Mouse (Mus musculus) fat pad, adult 2 months (tissue): ENCODE data around the gene Cmtm4.

Experiments
- DNase-seq: peaks from one replicate; pipeline ENCODE4 v3.0.0-alpha.2; 2011; ENCODE audit warnings: low read depth, low spot score; ENCODE audit errors: extremely low read depth

Gene Cmtm4

DNA sequence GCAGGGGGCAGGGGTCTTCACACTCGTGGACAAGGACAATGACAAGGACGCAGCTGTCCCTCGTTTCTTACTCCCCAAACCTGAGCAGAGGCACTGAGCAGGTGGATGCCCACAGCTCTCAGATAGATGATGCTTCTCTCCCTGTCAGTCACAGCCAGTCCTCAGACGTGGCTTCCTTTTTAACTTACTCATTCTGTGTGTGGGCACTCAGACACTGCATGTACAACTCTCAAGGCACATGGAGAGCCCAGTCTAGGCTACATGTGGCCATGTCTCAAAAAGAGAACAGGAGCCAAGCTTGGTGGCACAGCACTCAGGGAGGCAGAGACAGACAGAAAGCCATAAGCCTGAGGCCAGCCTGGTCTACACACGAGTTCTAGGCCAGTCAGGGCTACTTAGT lies 19.6 kb downstream of the Cmtm4 start:
- no peak for DNase-seq

DNA sequence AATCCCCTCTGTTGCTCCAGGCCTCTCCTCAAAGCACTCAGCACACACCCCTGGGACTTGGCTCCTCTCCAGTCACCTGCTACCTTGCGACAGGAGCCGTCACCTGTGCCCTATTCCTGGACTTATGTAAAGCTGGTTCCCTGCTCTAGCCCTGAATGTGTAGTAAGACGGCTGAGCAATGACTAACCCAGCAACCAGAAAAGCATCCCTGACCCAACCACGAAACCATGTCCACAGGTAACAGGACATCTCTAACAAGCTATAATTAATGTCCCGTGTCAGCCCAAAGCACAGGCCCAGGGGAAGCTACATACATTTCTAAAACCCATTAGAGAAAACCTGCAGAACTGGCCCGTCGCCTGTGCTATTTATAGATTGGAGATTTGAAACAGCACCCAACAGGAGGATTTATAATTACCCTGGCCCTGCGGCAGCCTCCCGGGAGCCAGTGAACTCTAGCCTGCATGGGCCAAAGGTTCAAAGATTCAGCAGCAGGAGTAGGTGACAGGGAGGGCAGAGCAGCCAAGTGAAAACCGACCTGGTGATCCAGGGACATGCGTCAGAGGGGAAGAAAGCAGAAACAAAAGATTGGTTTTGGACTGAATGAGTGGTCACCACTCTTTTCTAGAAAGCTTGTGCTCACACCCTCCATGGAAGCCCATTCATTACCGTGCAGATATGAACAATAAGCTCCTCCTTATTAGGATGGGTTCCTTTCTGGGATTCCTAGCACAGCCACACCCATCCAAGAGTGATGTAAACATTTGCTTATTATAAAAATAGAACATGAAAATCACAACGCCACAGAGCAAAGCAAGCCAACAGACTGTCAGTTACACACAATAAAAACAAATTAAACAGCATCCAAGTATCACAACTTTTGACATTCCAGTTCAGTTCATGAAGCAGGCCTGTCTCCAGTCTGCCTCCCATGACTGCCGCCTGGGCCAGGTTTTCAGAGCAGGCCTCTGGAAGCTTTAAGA lies 20.5 kb downstream of the Cmtm4 start:
- peak; percentile 73 for DNase-seq

DNA sequence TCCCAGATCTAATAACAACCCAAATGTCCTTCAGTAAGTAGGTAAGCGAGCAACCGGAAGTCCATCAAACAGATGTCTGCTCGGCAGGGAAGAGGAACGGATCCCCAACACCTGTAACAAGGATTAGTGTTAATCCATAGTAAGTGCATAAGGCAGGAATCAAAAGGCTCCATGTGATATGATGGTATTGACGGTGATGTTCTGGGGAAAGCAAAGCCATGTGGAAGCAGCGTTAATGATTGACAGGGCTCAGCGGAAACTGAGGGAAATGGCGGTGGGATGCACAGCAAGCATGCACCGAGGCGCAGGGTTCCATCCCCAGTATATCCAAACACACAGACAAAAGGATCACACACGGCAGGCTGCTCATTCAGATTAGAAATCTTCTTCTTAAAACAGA lies 21.3 kb downstream of the Cmtm4 start:
- DNase-seq: no peak

DNA sequence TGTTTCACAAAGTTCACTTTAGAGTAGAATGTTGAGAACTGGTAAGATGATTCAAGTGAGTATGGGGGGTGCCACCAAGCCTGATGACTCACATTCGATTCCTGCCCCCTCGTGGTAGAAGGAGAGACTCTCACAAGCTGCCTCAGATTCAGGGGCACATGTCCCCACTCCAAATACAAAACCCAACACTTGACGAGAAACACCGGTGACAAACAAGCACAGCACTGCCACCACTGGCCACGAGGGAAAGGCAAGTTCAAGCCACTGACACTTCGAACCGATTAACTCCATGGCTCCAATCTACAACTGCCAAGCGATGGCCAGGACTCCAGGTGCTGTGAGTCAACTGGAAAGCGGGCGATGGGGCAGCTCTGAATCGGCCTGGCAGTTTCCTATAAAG lies 21.8 kb downstream of the Cmtm4 start:
- DNase-seq: no peak

DNA sequence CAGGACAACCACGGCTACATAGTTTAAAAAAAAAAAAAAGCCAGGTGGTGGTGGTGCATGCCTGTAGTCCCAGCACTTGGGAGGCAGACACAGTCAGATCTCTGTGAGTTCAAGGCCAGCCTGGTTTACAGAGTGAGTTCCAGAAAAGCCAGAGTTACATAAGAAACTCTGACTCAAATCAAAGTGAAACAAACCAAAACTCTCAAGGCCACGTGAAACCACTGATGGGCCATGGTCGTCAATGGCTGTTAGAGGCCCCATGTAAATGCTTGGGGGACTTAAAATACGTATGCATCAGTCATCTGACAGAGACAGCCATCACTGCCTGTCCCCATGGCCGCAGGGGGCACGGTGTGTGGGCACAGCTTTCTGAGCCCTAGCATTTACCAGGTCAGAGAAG lies 24.5 kb downstream of the Cmtm4 start:
- no peak for DNase-seq

DNA sequence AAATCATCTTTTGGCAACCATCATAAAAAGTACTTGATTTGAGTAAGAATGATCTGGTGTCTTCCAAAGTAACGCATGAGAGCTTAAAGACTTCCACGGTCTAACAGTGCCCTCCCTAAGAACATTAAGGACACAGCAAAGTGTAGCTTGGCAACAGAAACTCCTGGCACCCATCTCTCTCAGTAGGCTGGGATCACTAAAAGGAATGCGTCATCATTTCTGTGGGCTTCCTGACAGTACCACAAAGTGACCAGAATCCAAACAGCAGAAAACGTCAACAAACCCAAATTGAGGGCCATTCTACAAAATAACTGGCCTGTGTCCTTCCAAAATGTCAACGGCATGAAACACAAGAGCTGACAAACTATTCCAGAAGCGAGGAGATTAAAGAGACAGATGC lies 25.5 kb downstream of the Cmtm4 start:
- DNase-seq: no peak

DNA sequence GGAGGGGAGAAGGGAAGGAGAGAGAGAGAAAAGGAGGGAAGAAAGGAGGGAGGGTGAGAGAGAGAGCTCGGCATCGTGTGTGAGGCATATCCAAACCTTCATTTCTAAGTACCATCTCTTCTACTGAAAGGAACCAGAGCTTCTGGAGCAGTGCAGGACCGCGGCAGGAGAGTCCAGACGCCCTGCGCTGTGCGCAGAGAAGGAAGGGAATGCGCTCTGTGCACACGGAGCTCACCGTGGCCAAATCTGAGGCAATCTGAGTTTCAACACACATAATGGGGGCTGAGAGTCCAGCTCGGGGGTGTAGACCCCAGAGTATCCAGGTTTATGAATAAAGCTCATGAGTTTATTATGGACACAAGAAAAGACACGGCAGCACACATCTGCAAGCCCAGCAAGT lies 26.0 kb downstream of the Cmtm4 start:
- no peak for DNase-seq

DNA sequence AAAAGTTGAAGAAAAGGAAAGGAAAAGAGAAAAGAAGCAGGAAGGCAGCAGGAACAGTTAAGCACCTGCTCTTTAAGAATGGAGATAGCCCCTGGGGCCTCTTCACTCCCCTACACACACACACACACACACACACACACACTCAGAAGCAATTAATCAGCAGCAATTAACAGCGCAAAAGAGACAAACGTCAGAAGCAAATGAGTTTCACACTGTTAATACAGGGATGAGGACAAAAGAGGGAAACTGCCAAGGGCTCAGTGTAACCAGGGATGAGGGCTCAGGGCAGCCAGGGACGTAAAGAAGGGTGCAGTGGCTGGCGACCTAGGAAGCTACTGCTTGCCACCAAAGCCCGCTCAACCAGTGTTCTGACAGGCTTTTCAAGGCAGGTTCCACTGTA lies 28.2 kb downstream of the Cmtm4 start:
- DNase-seq: no peak

DNA sequence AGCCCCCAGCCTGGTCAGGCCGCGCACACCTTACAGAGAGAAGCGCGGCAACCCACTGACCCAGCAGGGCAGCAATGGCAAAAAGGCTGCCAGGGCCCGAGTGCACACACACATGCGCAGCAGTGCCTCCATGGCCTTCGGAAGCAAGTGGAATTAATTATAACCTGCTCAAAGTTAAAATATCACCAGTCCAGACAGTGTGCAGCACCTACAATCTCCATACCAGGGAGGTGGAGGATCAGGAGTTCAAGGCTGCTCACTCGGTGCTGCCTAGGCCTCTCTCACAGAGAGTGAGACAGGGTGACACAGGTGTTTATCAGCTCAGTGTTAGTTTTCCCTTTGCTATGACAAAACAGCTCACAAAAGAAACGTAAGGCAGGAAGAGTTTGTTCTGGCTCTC lies 29.9 kb downstream of the Cmtm4 start:
- no peak for DNase-seq

DNA sequence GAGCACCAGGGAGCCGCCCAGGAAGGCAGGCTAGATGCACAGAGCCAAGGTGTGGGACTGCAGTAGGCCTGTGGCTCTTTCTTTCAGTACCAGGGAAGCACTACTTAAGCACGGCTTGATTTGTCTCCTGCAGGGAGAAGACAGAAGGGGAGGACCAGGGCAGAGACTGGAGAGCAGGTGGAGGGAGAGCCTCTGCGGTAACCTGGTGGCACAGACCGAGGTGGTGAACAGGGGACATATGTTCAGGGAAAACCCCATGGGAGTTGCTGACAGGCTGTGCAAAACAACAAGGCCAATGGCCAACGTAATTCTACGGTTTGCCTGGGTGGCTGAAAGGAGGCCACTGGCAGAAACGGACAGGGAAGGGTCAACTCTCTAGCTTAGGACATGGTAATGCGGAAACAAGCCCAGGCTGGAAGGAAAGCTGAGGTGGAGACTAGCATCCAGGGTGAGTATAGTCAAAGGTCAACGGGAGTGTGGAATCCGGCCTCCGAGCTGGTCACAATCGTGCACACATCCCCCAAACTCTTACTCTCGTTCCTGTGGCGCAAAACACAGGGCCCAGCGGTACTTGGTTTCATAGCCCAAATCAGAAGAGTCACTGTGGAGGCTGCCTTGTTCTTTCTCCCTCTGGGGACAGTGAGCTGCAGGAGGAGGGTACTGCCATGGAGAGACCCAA lies 35.7 kb downstream of the Cmtm4 start:
- DNase-seq: no peak

DNA sequence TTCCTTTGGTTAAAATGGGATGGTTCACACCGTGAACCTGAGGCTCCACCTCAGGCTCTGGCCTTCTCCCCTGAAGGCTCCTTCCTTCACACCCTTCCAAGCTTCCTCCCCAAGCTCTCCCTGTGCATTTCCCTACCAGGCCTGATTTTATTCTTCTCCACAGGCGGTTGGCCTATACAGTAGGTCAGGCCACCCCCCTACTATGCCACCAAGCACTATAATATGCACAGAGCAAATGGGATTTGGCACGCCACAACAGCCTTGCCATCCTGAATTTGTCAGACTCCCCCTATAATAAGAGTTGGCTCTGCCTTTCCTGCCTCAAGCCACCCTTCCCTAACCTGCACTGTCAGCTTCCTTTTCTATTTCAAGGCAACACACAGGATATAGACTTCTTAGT lies 37.0 kb downstream of the Cmtm4 start:
- no peak for DNase-seq

DNA sequence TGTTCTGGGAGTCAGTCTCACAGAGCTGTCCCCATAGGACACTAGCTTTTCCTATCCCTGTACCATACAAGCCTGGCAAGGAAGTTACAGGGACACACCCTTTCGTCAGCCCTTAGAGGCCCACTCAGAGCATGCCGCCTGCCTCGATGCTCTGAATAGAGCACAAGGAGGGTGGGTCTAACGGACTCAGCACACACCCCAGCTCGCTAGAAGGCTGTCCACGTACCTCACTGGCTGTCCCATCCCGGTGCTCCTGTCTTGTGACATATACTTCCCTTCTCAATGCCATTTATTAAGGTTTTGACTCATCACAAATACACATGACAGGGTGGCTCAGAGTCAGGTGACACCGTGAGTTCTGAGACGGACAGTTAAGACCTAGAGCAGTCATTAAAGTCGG lies 41.1 kb downstream of the Cmtm4 start:
- DNase-seq: no peak

DNA sequence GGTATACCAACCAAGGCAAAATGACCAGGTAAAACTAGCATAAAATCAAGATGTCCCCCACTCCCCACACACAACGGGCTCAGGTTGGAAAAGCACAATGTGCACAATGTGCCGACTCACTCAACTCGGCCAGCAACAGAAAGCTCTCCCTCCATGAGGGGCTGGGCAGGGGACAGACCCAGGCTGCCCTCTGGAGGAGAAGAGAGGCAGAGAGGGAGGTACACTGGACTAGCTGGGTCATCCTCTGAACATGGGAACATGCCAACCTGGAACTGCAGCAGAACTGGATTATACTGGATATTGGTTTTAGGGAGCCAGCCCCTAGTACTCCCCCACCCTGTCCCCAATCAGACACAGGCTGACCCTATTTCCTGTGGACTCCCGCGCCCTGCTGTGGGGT lies 42.4 kb downstream of the Cmtm4 start:
- no peak for DNase-seq

DNA sequence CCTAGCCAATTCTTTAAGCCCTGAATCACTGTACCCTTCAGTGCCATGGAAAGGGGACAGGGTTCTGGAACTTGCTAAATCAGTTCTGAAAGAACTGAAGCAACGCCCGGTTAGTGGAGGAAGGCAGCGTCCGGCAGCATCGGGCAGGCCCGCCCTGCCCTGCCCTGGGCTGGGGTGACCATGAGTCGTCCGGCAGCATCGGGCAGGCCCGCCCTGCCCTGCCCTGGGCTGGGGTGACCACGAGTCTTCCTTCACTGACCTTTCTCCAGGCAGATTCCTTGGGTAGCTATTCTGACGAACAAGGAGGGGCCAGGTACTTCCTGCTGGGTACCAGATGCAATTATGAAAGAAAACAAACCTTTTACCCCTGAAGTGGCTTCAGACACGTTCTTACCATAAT lies 45.6 kb downstream of the Cmtm4 start:
- no peak for DNase-seq

DNA sequence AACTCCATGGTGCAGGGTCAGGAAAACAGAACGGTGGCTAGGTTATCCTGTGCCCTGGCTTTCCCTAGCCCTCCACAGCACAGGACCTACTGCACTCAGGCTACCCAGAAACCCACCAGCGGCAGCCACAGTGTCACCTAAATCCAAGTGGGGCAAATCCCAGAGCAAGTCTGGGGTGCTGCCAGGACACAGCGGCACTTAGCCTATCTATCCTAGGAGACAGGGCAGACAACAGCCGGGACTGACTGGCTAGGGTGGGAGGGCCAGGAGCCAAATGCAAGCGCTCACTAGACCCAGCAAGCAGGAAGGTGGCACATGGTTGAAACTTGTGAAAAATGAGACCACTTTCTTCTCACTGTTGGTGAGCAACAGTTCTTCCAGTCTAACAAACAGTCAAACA lies 46.6 kb downstream of the Cmtm4 start:
- DNase-seq: no peak

DNA sequence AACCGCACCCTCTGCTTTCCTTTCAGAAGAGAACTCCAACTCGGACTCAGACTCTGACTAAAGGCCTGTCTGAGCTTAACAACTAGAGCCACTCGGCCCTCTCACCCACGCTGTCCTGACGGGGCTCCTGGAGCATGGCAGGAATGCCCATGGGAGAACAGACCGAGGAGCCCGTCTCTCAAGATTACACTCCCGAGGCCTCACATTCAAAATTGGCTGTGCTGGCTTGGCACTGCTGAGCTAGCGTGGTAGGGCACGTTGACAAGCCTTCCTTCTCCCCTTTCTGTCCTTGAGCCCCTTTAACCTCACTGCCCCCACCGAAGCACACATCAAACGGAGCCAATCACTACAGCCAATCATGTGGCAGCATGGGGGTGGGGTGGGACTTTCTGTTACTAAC lies 48.9 kb downstream of the Cmtm4 start:
- DNase-seq: no peak

DNA sequence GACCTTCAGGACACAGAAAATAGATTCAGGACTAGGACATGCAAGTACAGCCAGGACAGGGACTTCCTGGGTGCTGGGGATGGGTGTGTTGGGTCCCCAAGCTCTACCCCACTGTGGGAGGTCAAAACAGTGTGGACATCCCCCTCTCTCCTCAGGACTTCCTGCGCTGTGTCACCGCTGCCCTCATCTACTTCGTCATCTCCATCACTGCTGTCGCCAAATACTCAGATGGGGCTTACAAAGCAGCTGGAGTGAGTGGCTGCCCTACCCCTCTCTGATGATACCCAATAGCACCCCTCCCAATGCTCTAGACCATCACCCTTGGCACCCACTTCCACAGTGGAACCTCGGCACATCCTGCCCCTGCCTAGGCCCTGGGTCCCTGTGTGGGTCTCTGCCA lies 51.0 kb downstream of the Cmtm4 start:
- DNase-seq: no peak

DNA sequence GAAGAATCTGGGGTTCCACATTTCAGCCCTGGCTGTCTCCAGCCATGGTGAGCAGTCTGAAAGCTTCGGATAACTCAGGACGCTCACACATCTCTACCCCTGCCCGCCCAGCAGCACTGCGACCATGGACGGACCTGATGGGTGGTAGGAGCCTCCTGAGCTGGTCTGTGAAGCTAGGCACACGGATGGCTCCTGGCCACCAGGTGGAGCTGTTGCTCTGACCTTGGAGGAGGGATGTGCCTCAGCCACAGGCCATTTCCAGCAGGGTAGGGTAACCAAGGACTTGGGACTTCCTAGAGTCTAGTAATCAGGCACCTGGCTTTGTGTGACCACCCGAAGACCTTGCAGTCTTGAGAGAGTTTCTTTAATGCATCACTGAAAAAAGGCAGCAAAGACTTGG lies 51.6 kb downstream of the Cmtm4 start:
- no peak for DNase-seq

DNA sequence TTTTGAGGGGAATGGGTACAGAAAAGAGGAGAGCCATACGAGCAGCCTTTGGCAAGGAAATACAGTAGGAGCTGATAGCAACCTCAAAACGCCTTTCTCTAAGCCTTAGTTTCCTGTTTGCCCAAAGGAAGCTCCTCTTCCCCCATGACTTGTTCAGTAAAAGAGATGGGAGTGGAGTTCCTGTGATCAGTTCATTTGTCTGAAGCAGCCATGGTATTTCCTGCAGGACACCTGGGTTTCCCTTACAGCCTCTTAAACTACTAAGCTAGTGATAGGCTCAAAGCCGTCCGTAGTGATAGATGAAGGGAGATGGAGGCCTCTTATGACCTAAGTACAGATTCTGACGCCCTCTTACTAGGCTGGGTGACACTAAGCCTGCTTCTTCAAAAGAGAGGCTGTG lies 53.2 kb downstream of the Cmtm4 start:
- DNase-seq: no peak

DNA sequence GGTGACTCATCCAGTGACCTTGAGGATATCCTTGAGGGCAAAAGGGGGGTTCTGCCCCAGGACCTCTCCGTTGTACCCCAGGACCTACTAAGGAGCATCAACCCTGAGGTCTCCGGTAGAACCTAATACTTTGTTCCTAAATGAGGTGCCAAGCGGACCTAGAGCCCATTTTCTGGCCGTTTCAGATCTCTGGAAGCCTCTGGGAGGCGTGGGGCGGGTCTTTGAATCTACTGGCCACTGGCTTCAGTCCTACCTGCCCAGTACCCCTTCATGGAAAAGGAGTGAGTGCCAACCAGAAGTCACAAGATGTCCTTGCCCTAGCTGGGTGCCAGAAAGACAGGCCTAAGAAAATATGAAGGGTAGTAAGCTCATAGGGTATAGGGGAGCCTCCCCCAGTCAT lies 53.9 kb downstream of the Cmtm4 start:
- DNase-seq: no peak

DNA sequence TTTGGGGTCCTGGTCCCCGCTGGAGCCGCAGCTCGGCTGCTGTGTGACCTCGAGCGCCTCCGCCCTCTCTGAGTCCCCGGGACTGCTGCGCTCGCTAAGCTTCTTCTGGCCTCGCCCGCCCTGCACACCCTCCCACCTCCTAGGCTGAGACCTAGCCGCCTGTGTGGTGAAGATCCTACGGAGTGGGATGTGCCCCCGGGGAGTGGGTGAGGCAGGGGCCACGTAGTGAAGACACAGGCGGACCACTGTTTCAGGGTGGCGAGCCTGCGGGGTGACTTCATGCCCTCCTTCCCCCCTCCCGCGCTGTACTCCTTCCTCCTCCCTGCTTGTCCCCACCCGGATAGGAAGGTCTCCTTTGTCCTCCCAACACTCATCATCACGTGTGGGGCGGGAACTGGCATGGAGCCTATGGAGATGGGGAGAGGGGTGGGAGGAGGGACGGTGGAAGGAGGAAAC lies 54.5 kb downstream of the Cmtm4 start:
- DNase-seq: no peak
